Mouse (Mus musculus) inflammation-experienced regulatory T-cells, adult 6 months (primary cell): Measurements from ENCODE around the gene Phf21a. TPM values are rescaled to one million over a fixed set of nuclear protein-coding genes. Genes with fewer than 3 reads are reported as not detected.

Source experiments
- ATAC-seq: one replicate; pipeline ENCODE4 v1.8.0; 2017
- polyA plus RNA-seq, 3 experiments: library from polyadenylated mRNA; unstranded; fragments of 100-300 nt; shearing (Covaris generic); gene quantifications; one replicate each; pipeline ENCODE4 v1.2.1; 2017

Gene Phf21a
- polyA plus RNA-seq, 3 experiments from 2014 or later: 44.3 to 68.5 (median 54.2) TPM

GRCm38 (mm10) chr2:92240299-92240698 lies 147.4 kb downstream of the Phf21a start:
- no peak for ATAC-seq

- no peak for ATAC-seq
Measured at GRCm38 (mm10) chr2:92240816-92241215, 147.9 kb downstream of the Phf21a start.

- no peak for ATAC-seq
Measured at GRCm38 (mm10) chr2:92241317-92241716, 148.4 kb downstream of the Phf21a start.

- ATAC-seq: no peak
Measured at GRCm38 (mm10) chr2:92246112-92246511, 153.2 kb downstream of the Phf21a start.

GRCm38 (mm10) chr2:92247711-92248110 lies 154.8 kb downstream of the Phf21a start:
- no peak for ATAC-seq

- ATAC-seq: no peak
Measured at GRCm38 (mm10) chr2:92250472-92250871, 157.6 kb downstream of the Phf21a start.

- no peak for ATAC-seq
Measured at GRCm38 (mm10) chr2:92253777-92254176, 160.9 kb downstream of the Phf21a start.

- ATAC-seq: peak; percentile 61
Measured at GRCm38 (mm10) chr2:92256141-92256540, 163.2 kb downstream of the Phf21a start.

GRCm38 (mm10) chr2:92257372-92257956 lies 164.5 kb downstream of the Phf21a start:
- ATAC-seq: no peak

GRCm38 (mm10) chr2:92259924-92260323 lies 167.0 kb downstream of the Phf21a start:
- ATAC-seq: no peak

- no peak for ATAC-seq
Measured at GRCm38 (mm10) chr2:92266100-92266617, 173.2 kb downstream of the Phf21a start.

- ATAC-seq: no peak
Measured at GRCm38 (mm10) chr2:92269227-92269626, 176.3 kb downstream of the Phf21a start.

GRCm38 (mm10) chr2:92272510-92272909 lies 179.6 kb downstream of the Phf21a start:
- ATAC-seq: no peak

- no peak for ATAC-seq
Measured at GRCm38 (mm10) chr2:92273101-92273801, 180.3 kb downstream of the Phf21a start.

GRCm38 (mm10) chr2:92273802-92274183 lies 180.9 kb downstream of the Phf21a start:
- ATAC-seq: no peak

- ATAC-seq: no peak
Measured at GRCm38 (mm10) chr2:92277787-92278186, 184.9 kb downstream of the Phf21a start.

GRCm38 (mm10) chr2:92278663-92279062 lies 185.7 kb downstream of the Phf21a start:
- no peak for ATAC-seq

GRCm38 (mm10) chr2:92279398-92279797 lies 186.5 kb downstream of the Phf21a start:
- ATAC-seq: no peak

GRCm38 (mm10) chr2:92285597-92285996 lies 192.7 kb downstream of the Phf21a start:
- no peak for ATAC-seq

GRCm38 (mm10) chr2:92289335-92289734 lies 196.4 kb downstream of the Phf21a start:
- ATAC-seq: no peak

GRCm38 (mm10) chr2:92291526-92291925 lies 198.6 kb downstream of the Phf21a start:
- no peak for ATAC-seq

- peak; percentile 91 for ATAC-seq
Measured at GRCm38 (mm10) chr2:92296402-92296801, 203.5 kb downstream of the Phf21a start.

GRCm38 (mm10) chr2:92299896-92300295 lies 207.0 kb downstream of the Phf21a start:
- ATAC-seq: no peak
